Mouse (Mus musculus): Measurements from ENCODE around the gene Fkbp8. TPM values are rescaled to one million over a fixed set of nuclear protein-coding genes. Genes with fewer than 3 reads are reported as not detected.

Fkbp8 gene
- polyA plus RNA-seq, 1 experiment from 2014 or later, result 252 TPM

DNA sequence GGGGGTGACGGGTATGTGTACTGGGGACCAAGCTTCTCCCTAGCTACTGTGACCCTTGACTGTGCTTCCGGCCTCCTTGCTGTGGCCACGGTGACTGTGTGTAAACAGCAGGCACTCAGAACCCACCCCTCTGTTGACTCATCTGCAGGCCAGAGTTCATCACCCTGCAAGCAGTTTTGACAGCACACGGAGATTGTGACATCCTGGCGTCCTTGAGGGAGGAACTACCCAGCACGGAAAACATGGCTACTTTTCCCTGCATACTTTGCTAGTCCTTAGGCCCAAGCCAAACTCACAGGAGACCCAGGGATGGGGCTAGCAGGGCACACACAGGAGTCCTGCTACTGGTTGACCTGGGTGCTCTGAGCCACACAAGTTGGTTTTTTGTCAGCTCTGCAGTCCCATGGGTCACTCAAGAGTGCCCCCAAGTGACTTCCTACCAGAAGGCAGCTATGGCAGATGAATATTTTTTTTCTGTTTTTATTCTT is 16.7 kb downstream of the Fkbp8 start:
- 68% methylated on average over 6 of the region's 6 CpGs for WGBS
- Histone ChIP-seq H3K36me3 (ENCODE audit: control insufficient read depth, insufficient read depth, low read length) (no peaks in the 10 kb centered on the region), H3K27me3 (ENCODE audit: control insufficient read depth, insufficient read depth, low read length) (no peaks in the 10 kb centered on the region), H3K9ac (ENCODE audit: low read depth, low read length) (no peak overlapping the region), H3K27ac (ENCODE audit: low read depth, low read length) (no peak overlapping the region), H3K4me1 (ENCODE audit: control insufficient read depth, insufficient read depth, low read length) (peaks cover 13% of the 10 kb centered on the region; the same call in 1 of the 2 replicates), H3K9me3 (ENCODE audit: control insufficient read depth, low read length) (no peaks in the 10 kb centered on the region), H3K4me2 (replicated peaks; ENCODE audit: low read depth, low read length) (no peak overlapping the region), H3K4me3 (ENCODE audit: low read length) (no peak overlapping the region)
- no peak for ATAC-seq (ENCODE audit: low FRiP score, low TSS enrichment)

DNA sequence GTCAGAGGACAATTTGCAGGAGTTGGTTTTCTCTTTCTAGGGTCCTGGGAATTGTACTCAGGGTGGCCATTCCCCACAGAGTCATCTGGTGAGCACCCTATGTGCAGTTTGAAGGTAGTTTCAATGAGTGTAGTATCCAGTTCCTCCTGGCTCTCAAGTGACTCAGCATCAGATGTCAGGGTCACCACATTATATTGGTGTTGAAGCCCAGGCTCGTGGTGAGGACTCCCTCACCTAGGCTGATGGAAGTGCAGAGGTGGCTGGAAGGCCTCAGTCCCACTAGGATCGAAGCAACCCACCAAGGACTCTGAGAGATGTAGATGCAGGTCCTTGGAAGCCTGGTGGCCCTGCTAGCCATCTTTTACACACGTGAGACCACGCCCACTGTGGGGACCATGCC is 18.9 kb downstream of the Fkbp8 start:
- H3K4me2 ChIP-seq (replicated peaks; ENCODE audit: low read depth, low read length), result no peak overlapping the region
- H3K27ac ChIP-seq (ENCODE audit: low read depth, low read length), result no peak overlapping the region
- no peaks in the 10 kb centered on the region for H3K27me3 ChIP-seq (ENCODE audit: control insufficient read depth, insufficient read depth, low read length)
- no peaks in the 10 kb centered on the region for H3K36me3 ChIP-seq (ENCODE audit: control insufficient read depth, insufficient read depth, low read length)
- H3K4me3 ChIP-seq (ENCODE audit: low read length), result no peak overlapping the region
- H3K9me3 ChIP-seq (ENCODE audit: control insufficient read depth, low read length), result no peaks in the 10 kb centered on the region
- ATAC-seq (ENCODE audit: low FRiP score, low TSS enrichment), result no peak
- no peak overlapping the region for H3K9ac ChIP-seq (ENCODE audit: low read depth, low read length)
- peaks cover 4% of the 10 kb centered on the region; the same call in 1 of the 2 replicates for H3K4me1 ChIP-seq (ENCODE audit: control insufficient read depth, insufficient read depth, low read length)
- 76% methylated on average over 4 of the region's 4 CpGs for WGBS

DNA sequence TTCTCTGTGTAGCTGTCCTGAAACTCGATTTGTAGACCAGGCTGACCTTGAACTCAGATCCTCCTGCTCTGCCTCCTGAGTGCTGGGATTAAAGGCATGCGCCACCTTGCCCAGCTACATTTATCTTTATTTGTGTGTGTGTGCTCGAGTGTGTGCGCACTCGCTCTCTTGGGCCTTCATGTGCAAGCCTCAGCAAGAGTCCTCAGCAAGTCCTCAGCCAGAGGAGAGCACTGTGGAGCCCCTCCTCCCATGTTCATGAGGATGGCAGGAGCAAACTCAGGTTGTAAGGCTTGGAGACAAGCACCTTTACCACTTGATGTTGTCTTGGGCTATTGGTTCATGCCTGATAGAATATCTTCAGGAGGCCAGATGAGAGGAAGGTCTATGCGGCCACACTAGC is 20.2 kb downstream of the Fkbp8 start:
- 89% methylated on average over 6 of the region's 6 CpGs for WGBS
- H3K27ac ChIP-seq (ENCODE audit: low read depth, low read length), result no peak overlapping the region
- no peak for ATAC-seq (ENCODE audit: low FRiP score, low TSS enrichment)

DNA sequence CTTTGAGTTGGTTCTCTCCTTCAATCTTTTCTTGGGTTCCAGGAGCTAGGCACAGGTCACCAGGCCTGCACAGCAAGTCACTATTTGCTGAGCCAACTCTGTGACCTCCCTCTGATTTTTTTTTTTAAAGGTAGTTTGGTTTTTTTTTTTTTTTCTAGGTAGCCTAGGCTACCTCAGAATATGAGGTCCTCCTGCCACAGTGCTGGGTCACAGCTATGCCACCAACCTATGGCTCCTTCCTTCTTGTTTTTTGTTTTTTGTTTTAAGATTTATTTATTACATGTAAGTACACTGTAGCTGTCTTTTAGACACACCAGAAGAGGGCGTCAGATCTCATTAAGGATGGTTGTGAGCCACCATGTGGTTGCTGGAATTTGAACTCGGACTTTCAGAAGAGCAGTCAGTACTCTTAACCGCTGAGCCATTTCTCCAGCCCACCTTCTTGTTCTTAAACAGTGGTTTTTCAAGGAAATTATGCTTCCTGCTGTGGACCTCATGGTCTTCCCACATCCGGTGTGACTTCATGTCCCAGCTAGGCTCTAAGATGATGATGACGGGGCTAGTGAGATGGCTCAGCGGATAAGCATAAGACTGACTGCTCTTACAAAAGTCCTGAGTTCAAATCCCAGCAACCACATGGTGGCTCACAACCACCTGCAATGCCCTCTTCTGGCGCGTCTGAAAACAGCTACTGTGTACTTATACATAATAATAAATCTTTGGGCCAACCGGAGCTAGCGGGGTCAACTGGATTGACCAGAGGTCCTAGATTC is 22.1 kb downstream of the Fkbp8 start:
- no peaks in the 10 kb centered on the region for H3K27me3 ChIP-seq (ENCODE audit: control insufficient read depth, insufficient read depth, low read length)
- no peak overlapping the region for H3K27ac ChIP-seq (ENCODE audit: low read depth, low read length)
- H3K36me3 ChIP-seq (ENCODE audit: control insufficient read depth, insufficient read depth, low read length), result no peaks in the 10 kb centered on the region
- ATAC-seq (ENCODE audit: low FRiP score, low TSS enrichment), result no peak
- WGBS, result 92% methylated on average over 10 of the region's 10 CpGs
- H3K9me3 ChIP-seq (ENCODE audit: control insufficient read depth, low read length), result no peaks in the 10 kb centered on the region
- H3K4me2 ChIP-seq (replicated peaks; ENCODE audit: low read depth, low read length), result no peak overlapping the region
- H3K4me3 ChIP-seq (ENCODE audit: low read length), result no peak overlapping the region
- H3K4me1 ChIP-seq (ENCODE audit: control insufficient read depth, insufficient read depth, low read length), result 0 out of 2 replicates have a peak, but pooled peaks cover 21% of the 10 kb centered on the region
- no peak overlapping the region for H3K9ac ChIP-seq (ENCODE audit: low read depth, low read length)

More for the DNA sequence above, 20.2 kb downstream of the Fkbp8 start:
- Histone ChIP-seq H3K4me3 (ENCODE audit: low read length) (no peak overlapping the region), H3K4me2 (replicated peaks; ENCODE audit: low read depth, low read length) (no peak overlapping the region), H3K27me3 (ENCODE audit: control insufficient read depth, insufficient read depth, low read length) (no peaks in the 10 kb centered on the region), H3K36me3 (ENCODE audit: control insufficient read depth, insufficient read depth, low read length) (no peaks in the 10 kb centered on the region), H3K4me1 (ENCODE audit: control insufficient read depth, insufficient read depth, low read length) (0 out of 2 replicates have a peak, but pooled peaks cover 13% of the 10 kb centered on the region), H3K9ac (ENCODE audit: low read depth, low read length) (no peak overlapping the region), H3K9me3 (ENCODE audit: control insufficient read depth, low read length) (no peaks in the 10 kb centered on the region)

DNA sequence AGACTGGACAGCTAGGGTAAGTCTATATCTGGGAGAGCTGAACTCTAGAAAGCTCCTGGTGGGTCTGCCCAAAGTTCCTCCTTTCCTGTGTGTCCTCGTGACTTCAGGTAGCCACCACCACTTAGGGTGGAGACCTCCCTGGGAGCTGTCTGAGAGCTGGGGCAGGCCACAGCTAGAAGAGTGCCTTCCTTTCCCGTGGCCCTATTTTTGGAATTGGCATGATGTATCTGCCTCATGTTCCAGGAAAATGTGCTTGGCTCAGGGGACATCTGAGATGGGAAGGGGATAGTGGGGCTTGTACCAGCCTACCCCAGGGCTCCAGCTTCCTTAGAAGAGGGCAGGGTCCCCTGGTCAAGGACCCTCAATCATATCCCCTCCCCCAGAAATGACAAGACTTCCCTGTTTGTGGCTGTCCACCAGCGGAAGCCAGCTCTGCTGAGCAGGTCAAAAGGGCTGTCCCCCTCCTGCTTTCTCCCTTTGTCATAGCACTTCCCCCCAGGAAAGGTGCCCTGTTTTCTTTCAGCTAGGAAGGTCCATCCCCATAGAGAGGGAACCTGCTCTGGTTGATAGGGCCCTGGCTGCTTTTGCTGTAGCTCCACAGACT is 24.1 kb downstream of the Fkbp8 start:
- Histone ChIP-seq H3K4me1 (ENCODE audit: control insufficient read depth, insufficient read depth, low read length) (0 out of 2 replicates have a peak, but pooled peaks cover 18% of the 10 kb centered on the region), H3K36me3 (ENCODE audit: control insufficient read depth, insufficient read depth, low read length) (no peaks in the 10 kb centered on the region), H3K9me3 (ENCODE audit: control insufficient read depth, low read length) (no peaks in the 10 kb centered on the region), H3K27me3 (ENCODE audit: control insufficient read depth, insufficient read depth, low read length) (no peaks in the 10 kb centered on the region), H3K9ac (ENCODE audit: low read depth, low read length) (no peak overlapping the region), H3K4me3 (ENCODE audit: low read length) (no peak overlapping the region), H3K4me2 (replicated peaks; ENCODE audit: low read depth, low read length) (no peak overlapping the region), H3K27ac (ENCODE audit: low read depth, low read length) (no peak overlapping the region; the same call in 1 of the 2 replicates)
- no peak for ATAC-seq (ENCODE audit: low FRiP score, low TSS enrichment)
- WGBS, result 59% methylated on average over 3 of the region's 3 CpGs

DNA sequence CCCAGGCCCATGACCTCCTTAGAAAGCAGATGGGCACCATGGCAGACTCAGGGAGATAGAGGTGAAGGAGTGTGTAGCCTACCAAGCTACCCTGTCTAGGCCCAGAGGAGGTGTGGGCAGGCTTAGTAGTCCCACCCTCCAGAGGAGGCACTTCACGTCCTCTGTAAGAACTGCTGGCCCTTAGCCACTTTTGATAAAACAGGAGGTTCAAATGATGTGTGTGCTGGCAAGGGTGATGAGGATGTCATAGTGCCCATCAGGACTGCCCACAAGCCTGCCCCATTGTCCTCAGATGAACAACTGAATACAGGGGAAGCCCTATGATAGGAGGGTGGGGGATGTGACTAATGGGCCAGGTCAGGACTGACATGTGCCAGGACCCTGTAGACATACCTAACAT is 25.3 kb downstream of the Fkbp8 start:
- no peaks in the 10 kb centered on the region for H3K36me3 ChIP-seq (ENCODE audit: control insufficient read depth, insufficient read depth, low read length)
- H3K9me3 ChIP-seq (ENCODE audit: control insufficient read depth, low read length), result no peaks in the 10 kb centered on the region
- H3K4me1 ChIP-seq (ENCODE audit: control insufficient read depth, insufficient read depth, low read length), result 0 out of 2 replicates have a peak, but pooled peaks cover 18% of the 10 kb centered on the region
- ATAC-seq (ENCODE audit: low FRiP score, low TSS enrichment), result no peak
- no peak overlapping the region for H3K4me2 ChIP-seq (replicated peaks; ENCODE audit: low read depth, low read length)
- H3K27me3 ChIP-seq (ENCODE audit: control insufficient read depth, insufficient read depth, low read length), result no peaks in the 10 kb centered on the region
- WGBS, result 55% methylated on average over 1 of the region's 1 CpGs
- H3K27ac ChIP-seq (ENCODE audit: low read depth, low read length), result no peak overlapping the region
- H3K9ac ChIP-seq (ENCODE audit: low read depth, low read length), result no peak overlapping the region
- H3K4me3 ChIP-seq (ENCODE audit: low read length), result no peak overlapping the region

DNA sequence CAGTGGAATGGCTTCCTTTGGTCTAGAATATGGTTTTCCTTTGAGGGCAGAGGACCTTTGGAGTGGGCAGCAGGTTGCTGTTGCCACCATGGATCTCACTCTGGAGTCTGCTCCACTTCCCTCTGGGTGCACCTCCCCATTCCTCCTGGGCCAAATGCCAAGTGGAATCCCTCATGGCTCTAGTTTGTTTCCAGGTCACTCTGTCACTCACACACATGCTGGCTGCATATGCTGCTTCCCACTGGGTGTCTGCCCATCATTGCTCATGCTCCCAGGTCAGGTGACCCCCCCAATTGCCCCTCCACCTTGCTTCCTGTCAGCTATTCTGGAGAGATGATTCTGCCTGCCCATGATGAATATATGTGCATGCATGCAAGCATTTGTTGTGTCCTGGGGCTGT is 26.2 kb downstream of the Fkbp8 start:
- Histone ChIP-seq H3K4me2 (replicated peaks; ENCODE audit: low read depth, low read length) (no peak overlapping the region), H3K9me3 (ENCODE audit: control insufficient read depth, low read length) (no peaks in the 10 kb centered on the region), H3K9ac (ENCODE audit: low read depth, low read length) (no peak overlapping the region), H3K36me3 (ENCODE audit: control insufficient read depth, insufficient read depth, low read length) (no peaks in the 10 kb centered on the region), H3K4me1 (ENCODE audit: control insufficient read depth, insufficient read depth, low read length) (0 out of 2 replicates have a peak, but pooled peaks cover 18% of the 10 kb centered on the region), H3K27me3 (ENCODE audit: control insufficient read depth, insufficient read depth, low read length) (no peaks in the 10 kb centered on the region), H3K4me3 (ENCODE audit: low read length) (no peak overlapping the region), H3K27ac (ENCODE audit: low read depth, low read length) (no peak overlapping the region; the same call in 1 of the 2 replicates)
- ATAC-seq (ENCODE audit: low FRiP score, low TSS enrichment), result no peak

DNA sequence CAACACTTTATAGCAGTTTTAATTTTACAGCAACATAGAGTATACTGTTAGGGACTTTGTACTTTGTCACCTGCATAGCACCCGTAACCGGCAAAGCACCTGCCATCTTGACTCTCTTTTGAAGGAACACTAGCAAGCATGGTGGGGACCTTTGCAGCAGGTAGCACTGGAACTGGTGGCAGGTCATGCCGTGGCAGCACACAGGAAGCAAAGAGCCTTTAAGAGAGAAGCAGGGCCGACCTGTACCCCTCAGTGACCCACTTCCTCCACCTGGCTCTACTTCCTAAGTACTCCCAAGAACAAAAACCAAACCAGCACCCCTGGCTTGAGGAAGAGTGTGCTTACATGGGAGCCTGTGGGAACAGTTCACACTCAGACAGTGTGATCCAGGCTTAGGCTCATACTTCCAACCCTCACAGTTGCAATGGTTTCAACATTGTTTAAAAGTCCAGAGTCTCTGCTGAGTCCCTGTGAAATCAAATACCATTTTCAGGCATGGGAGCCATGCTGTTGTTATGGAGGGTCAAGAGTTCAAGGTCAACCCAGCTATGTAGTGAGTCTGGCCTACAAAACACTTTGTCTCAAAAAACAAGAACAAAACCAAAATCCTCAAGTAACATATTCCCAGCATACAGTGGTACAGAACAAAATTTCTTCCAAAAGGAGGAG is 27.7 kb downstream of the Fkbp8 start:
- Histone ChIP-seq H3K36me3 (ENCODE audit: control insufficient read depth, insufficient read depth, low read length) (no peaks in the 10 kb centered on the region), H3K9ac (ENCODE audit: low read depth, low read length) (no peak overlapping the region), H3K4me2 (replicated peaks; ENCODE audit: low read depth, low read length) (no peak overlapping the region), H3K4me1 (ENCODE audit: control insufficient read depth, insufficient read depth, low read length) (peaks cover 24% of the 10 kb centered on the region), H3K27ac (ENCODE audit: low read depth, low read length) (no peak overlapping the region; the same call in 1 of the 2 replicates), H3K9me3 (ENCODE audit: control insufficient read depth, low read length) (no peaks in the 10 kb centered on the region), H3K4me3 (ENCODE audit: low read length) (no peak overlapping the region), H3K27me3 (ENCODE audit: control insufficient read depth, insufficient read depth, low read length) (no peaks in the 10 kb centered on the region)
- no peak for ATAC-seq (ENCODE audit: low FRiP score, low TSS enrichment)
- WGBS, result 85% methylated on average over 4 of the region's 4 CpGs

DNA sequence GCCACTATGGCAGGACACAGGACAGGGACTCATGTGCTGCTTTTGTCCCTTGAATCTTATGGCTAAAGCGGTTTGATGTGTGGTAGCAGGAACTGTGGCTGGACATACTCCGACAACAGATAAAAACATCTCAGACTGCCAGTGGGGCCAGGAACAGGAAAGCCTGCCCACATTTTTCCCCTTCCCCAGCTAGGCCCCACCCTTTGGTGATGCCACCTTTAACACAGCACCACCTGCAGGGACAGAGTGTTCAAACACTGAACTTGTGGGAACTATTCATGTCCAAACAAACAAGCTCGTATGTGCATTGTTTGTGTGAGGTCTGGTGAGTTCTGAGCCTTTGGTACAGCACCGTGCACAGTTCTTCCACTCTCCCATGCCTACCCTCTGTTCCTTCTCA is 30.8 kb downstream of the Fkbp8 start:
- Histone ChIP-seq H3K4me3 (ENCODE audit: low read length) (no peak overlapping the region), H3K9me3 (ENCODE audit: control insufficient read depth, low read length) (no peaks in the 10 kb centered on the region), H3K27ac (ENCODE audit: low read depth, low read length) (no peak overlapping the region), H3K4me1 (ENCODE audit: control insufficient read depth, insufficient read depth, low read length) (peaks cover 17% of the 10 kb centered on the region), H3K9ac (ENCODE audit: low read depth, low read length) (no peak overlapping the region), H3K27me3 (ENCODE audit: control insufficient read depth, insufficient read depth, low read length) (no peaks in the 10 kb centered on the region), H3K4me2 (replicated peaks; ENCODE audit: low read depth, low read length) (no peak overlapping the region), H3K36me3 (ENCODE audit: control insufficient read depth, insufficient read depth, low read length) (no peaks in the 10 kb centered on the region)
- no peak for ATAC-seq (ENCODE audit: low FRiP score, low TSS enrichment)
- 73% methylated on average over 4 of the region's 4 CpGs for WGBS
